Mouse (Mus musculus) ES-Bruce4 (cell line): ENCODE data around the gene Diaph2.

Experiments used
- CTCF ChIP-seq: IDR thresholded peaks from one replicate; pipeline ENCODE4 v1.8.1; 2011; ENCODE audit warnings: low read depth, low read length
- POLR2A ChIP-seq: IDR thresholded peaks from one replicate; pipeline ENCODE4 v1.8.1; 2011; ENCODE audit warnings: low read length; ENCODE audit not compliant: insufficient read depth

DNA sequence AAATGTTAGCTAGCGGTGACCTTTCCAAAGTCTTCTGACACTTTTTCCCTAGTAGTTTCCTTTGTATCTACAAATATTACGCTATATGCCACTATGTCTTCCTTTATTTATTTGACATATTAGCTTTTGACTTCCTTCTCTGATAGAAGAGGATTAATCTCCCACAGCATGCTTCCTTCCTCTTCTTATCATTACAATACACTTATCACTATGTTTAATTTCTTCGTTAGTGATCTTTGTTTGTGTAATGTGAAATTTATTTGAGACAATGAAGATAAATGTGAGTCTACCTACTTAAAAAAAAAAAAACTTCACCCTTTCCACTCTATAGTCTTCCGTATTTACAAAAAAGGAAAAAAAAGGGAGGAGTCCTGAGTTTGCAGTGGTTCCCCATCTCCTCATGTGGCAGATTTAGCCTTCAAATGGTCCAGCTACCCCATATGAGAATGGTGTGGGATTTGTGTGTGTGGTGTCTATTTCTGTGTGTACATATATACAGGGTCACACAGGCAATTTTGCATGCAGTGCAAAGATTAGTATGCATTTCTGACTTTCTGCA lies 27.9 kb downstream of the Diaph2 start:
- TF ChIP-seq CTCF (no peak), POLR2A (no peak)
